Comparison of ENCODE assay signal across 25 mouse cellular contexts in the genomic region with DNA sequence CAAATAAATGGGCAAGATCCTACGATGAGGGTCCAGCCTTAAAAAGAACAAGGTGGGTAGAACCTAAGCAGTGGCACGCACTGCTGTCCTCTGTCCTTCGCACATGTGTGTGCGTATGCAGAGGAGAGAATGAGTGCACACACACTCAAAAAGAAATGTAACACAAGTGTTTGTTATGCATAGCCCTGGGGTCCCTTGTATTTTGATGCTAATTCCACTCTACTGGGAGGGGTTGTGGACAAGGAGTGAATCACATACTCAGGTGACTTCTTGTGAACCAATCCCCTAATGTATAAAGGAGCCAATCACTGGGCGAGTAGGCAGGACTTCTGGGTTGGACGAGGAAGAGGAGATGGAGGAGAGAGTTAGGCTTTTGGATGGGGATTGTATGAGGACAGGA.
"Had no signal": no experiment of that assay in that cellular context is flagged by ENCODE, and none has a peak within 500 bp of the region (broad histone marks: within the 10 kb centered on the region; RNA-seq: fewer than 3 reads in every experiment).

No protein-coding gene starts in this region.

- H3K9ac ChIP-seq: heart, embryonic 12.5 days; hindbrain, embryonic 12.5 days; hindbrain, embryonic 14.5 days; limb, embryonic 13.5 days; limb, embryonic 15.5 days; liver, embryonic 12.5 days; liver, embryonic 14.5 days had no signal

- DNase-seq: gastrocnemius, adult 2 months; gastrocnemius, postnatal 10 days; gastrocnemius, postnatal 25 days; heart, adult 18-20 months; heart, postnatal 10 days; heart, postnatal 4 days; kidney, adult 11 months; kidney, adult 2 months; kidney, postnatal 10 days; kidney, postnatal 25 days; kidney, postnatal 4 days; left cerebral cortex, postnatal 4 days had no signal

- ATAC-seq: hindbrain, embryonic 16.5 days; inflammation-experienced regulatory T-cells, adult 6 months; intestine, embryonic 16.5 days; liver, embryonic 12.5 days had no signal

- H3K27ac ChIP-seq: gastrocnemius, adult 2 months; heart, embryonic 10.5 days; hindbrain, embryonic 10.5 days; hindbrain, embryonic 12.5 days; hindbrain, embryonic 14.5 days; layer of hippocampus, adult 2 months; limb, embryonic 13.5 days; limb, embryonic 15.5 days; liver, embryonic 12.5 days; liver, embryonic 14.5 days had no signal

- H3K27me3 ChIP-seq: heart, embryonic 12.5 days; hindbrain, embryonic 12.5 days; limb, embryonic 15.5 days; liver, embryonic 12.5 days had no signal

- H3K4me1 ChIP-seq: heart, embryonic 10.5 days; hindbrain, embryonic 10.5 days; hindbrain, embryonic 12.5 days; limb, embryonic 13.5 days; limb, embryonic 15.5 days; liver, embryonic 12.5 days had no signal

- H3K4me2 ChIP-seq: heart, embryonic 12.5 days; hindbrain, embryonic 12.5 days; hindbrain, embryonic 14.5 days; limb, embryonic 13.5 days; limb, embryonic 15.5 days; liver, embryonic 12.5 days had no signal

- H3K4me3 ChIP-seq: gastrocnemius, adult 2 months; heart, embryonic 10.5 days; heart, embryonic 12.5 days; hindbrain, embryonic 10.5 days; hindbrain, embryonic 12.5 days; layer of hippocampus, adult 2 months; limb, embryonic 13.5 days; limb, embryonic 15.5 days; liver, embryonic 12.5 days had no signal

- H3K9me3 ChIP-seq: heart, embryonic 10.5 days; hindbrain, embryonic 10.5 days; hindbrain, embryonic 12.5 days; limb, embryonic 13.5 days; limb, embryonic 15.5 days; liver, embryonic 12.5 days had no signal

- H3K36me3 ChIP-seq: heart, embryonic 10.5 days; heart, embryonic 12.5 days; hindbrain, embryonic 10.5 days; hindbrain, embryonic 12.5 days; limb, embryonic 13.5 days; limb, embryonic 15.5 days; liver, embryonic 12.5 days had no signal
